Mouse (Mus musculus) hindbrain, embryonic 11.5 days (tissue): Measurements from ENCODE around the gene Myo3b. TPM values are rescaled to one million over a fixed set of nuclear protein-coding genes. Genes with fewer than 3 reads are reported as not detected.

Source experiments
- ATAC-seq: fragments of 200-750 bp; cut with Nextera tagmentation; 2 replicates; pipeline ENCODE4 v1.8.0; 2017; ENCODE audit warnings: mild to moderate bottlenecking, moderate TSS enrichment, moderate library complexity; ENCODE audit not compliant: low FRiP score
- DNase-seq: peaks from one replicate; pipeline ENCODE4 v3.0.0-alpha.2; 2015; ENCODE audit warnings: low spot score
- H3K27ac ChIP-seq: fragments of 300-500 bp; sonication (generic); 2 replicates; pipeline ENCODE4 v1.5.1; 2014; ENCODE audit warnings: mild to moderate bottlenecking, low read depth, low read length
- H3K27me3 ChIP-seq: fragments of 300-500 bp; sonication (generic); 2 replicates; pipeline ENCODE4 v1.6.1; 2014; ENCODE audit warnings: mild to moderate bottlenecking, low read length, moderate library complexity, mixed read lengths; ENCODE audit not compliant: control insufficient read depth, insufficient read depth
- H3K36me3 ChIP-seq: fragments of 300-500 bp; sonication (generic); 2 replicates; pipeline ENCODE4 v1.6.1; 2014; ENCODE audit warnings: mild to moderate bottlenecking, low read length, moderate library complexity, mixed read lengths; ENCODE audit not compliant: control insufficient read depth, insufficient read depth
- H3K4me1 ChIP-seq: fragments of 300-500 bp; sonication (generic); replicated peaks from 2 replicates; pipeline ENCODE4 v1.6.1; 2014; ENCODE audit warnings: low read length, mixed read lengths; ENCODE audit not compliant: control insufficient read depth, insufficient read depth
- H3K4me2 ChIP-seq: fragments of 300-500 bp; sonication (generic); replicated peaks from 2 replicates; pipeline ENCODE4 v1.6.1; 2014; ENCODE audit warnings: mild to moderate bottlenecking, low read depth, low read length
- H3K4me3 ChIP-seq: fragments of 300-500 bp; sonication (generic); 2 replicates; pipeline ENCODE4 v1.5.1; 2014; ENCODE audit warnings: low read depth, low read length
- H3K9ac ChIP-seq: fragments of 300-500 bp; sonication (generic); 2 replicates; pipeline ENCODE4 v1.6.1; 2014; ENCODE audit warnings: low read depth, low read length
- H3K9me3 ChIP-seq: fragments of 300-500 bp; sonication (generic); 2 replicates; pipeline ENCODE4 v1.6.1; 2016; ENCODE audit warnings: low read length; ENCODE audit not compliant: control insufficient read depth
- WGBS: fragments of 180-500 bp; shearing (Covaris S2); extraction: QIAGEN DNeasy Blood & Tissue Kit; methylation state at CpG from one replicate; pipeline ENCODE4 v1.1.7; 2014; 5-methylcytosine and 5-hydroxymethylcytosine counted together
- polyA plus RNA-seq: library from polyadenylated mRNA; unstranded; fragments of >200 nt; fragmentation: Nextera tagmentation; extraction: Ambion mirVana; gene quantifications from 2 replicates; pipeline ENCODE4 v1.2.1, GENCODE M21; 2014

Gene Myo3b
- polyA plus RNA-seq, 1 experiment from 2014 or later = 0.09 TPM

DNA sequence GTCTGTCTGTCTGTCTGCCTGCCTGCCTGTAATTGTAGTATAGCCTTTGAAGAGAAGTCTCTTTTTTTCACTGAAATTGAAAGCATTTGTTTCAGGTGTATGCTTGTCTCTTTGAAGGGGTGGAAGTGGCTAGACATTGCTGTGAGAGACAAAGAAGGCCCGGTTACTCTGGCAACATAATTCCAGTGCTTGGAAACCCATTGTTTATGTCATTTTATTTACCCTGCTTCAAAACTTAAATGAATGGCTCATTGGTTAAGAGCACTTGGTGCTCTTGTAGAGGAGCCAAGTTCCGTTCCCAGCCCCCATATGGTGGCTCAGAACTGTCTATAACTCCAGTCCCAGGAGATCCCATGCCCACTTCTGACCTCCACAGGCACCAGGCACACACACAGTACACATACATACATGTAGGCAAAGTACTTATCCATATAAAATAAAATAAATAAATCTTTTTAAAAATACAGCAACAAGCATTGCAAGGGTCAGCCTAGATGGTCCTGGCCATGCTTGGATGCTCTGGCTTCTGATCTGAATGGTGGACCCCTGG is 221.8 kb downstream of the Myo3b start:
- 74% methylated on average over 2 of the region's 2 CpGs for WGBS

DNA sequence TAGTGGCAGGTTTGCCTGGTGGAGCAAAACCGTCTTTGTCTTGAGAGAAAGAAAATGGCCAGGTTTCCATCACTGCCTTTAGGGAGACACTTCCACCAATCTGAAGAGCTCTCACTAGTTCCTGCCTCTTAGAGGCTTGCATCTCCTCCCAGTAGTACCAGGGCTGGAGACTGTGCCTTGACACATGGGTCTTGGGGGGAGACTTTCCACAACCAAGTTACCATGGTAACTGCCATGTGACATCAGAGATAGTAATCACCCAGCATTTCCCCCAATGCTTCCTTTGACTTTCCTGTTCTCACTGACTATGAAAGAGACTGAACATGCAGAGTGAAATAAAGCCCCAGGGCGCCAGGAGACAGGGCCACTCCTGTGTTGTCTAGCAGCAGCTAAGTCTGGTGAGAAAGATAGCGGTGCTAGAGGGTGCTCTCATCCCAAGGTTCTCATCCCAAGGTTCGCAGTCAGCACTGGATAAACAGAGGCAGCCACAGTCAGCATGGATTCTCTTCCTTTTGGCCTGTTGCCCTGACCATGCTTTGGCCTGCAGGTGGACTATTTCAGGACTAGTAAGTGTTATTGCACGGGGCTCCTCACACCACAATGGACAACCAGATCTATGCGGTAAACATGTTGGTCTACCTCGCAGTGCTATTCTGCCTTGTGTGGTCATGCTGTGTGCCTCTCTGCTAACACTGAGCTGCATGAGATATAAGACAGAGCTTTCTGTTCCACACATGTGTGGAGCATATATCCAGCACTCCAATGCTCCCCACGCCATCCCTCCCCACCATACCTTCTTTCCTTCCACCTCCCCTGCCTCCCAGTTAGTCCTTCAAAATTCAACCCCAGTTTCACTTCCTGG is 223.0 kb downstream of the Myo3b start:
- Histone ChIP-seq H3K9me3 (no peaks in the 10 kb centered on the region), H3K4me3 (no peak overlapping the region), H3K27me3 (no peaks in the 10 kb centered on the region), H3K36me3 (no peaks in the 10 kb centered on the region), H3K4me1 (no peaks in the 10 kb centered on the region; the same call in 1 of the 2 replicates), H3K4me2 (no peak overlapping the region), H3K9ac (no peak overlapping the region), H3K27ac (no peak overlapping the region)
- WGBS = 80% methylated on average over 8 of the region's 8 CpGs
- DNase-seq (peak; percentile 9), ATAC-seq (no peak)

More for the DNA sequence above, 221.8 kb downstream of the Myo3b start:
- no peaks in the 10 kb centered on the region for H3K27me3 ChIP-seq
- DNase-seq (no peak), ATAC-seq (no peak)
- no peak overlapping the region for H3K4me3 ChIP-seq
- H3K4me2 ChIP-seq = no peak overlapping the region
- H3K36me3 ChIP-seq = no peaks in the 10 kb centered on the region
- H3K4me1 ChIP-seq = no peaks in the 10 kb centered on the region; the same call in 1 of the 2 replicates
- H3K9ac ChIP-seq = no peak overlapping the region
- no peaks in the 10 kb centered on the region for H3K9me3 ChIP-seq
- no peak overlapping the region for H3K27ac ChIP-seq

DNA sequence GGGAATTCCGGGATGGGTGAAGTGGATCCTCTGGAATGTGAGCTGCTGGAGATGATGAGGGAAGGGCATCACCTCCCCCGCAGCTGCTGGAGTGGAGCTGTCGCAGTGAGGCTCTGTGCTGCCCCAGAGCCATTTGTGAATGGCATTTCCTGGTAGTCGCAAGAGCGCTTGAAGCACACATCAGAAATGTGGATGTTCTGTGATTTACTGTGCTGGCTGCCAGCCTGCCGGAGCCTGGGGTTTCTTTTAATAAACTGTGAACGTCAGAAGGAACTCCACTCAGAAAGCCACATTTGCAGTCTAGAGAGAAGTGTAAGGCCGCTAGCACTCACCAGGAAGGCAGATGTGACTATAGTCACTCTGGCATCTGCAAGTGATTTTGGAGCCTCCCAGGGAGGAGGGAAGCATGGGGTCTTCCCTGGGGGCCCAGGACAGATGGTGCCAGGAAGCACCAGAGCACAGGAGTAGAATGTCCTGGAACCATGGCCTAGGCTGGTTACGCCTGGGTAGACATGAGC is 223.7 kb downstream of the Myo3b start:
- H3K27ac ChIP-seq = no peak overlapping the region
- no peaks in the 10 kb centered on the region; the same call in 1 of the 2 replicates for H3K4me1 ChIP-seq
- no peaks in the 10 kb centered on the region for H3K9me3 ChIP-seq
- 56% methylated on average over 9 of the region's 9 CpGs for WGBS
- no peaks in the 10 kb centered on the region for H3K27me3 ChIP-seq
- no peak for DNase-seq
- no peak overlapping the region for H3K9ac ChIP-seq
- H3K4me2 ChIP-seq = no peak overlapping the region
- no peaks in the 10 kb centered on the region for H3K36me3 ChIP-seq
- H3K4me3 ChIP-seq = no peak overlapping the region
- ATAC-seq = no peak

DNA sequence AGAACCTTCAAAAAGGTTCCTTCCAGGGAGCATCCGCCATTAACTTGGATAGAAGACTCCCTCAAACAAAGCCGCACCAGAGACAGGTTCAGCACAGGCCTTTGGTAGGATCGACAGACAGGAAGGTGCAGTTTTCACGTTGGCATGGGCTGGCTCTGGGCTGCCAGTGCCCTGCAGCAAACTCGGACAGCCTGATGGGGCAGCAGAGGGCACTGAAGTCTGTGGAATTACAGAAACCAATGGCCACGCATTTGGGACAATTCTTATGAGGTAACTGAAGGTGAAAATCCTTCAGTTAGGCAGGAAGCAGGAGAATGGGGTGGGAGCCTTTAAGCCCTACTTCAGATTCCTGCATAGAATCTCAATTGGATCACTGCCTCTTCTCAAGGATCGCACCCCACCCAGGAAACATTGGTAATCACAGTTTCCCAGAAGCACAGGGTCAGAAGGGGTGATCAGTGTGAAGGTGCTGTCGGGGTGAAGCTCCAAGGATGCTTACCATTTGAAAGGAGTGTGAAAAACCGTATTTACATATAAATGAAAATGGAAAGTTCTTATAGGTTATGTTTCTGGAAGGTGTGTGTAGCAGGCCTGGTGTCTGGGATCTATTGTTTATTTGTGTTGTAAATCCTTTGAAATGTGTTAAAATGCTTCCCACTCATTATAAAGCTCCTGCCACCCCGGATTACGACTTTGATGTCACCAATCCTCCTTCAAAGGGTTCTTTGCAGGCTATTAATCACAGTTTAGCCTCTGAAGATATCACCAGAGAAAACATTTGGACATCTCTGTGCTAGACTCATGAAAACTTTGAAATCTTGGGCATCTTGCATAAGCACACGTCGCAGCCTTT is 239.7 kb downstream of the Myo3b start:
- Histone ChIP-seq H3K9me3 (no peaks in the 10 kb centered on the region), H3K27me3 (no peaks in the 10 kb centered on the region), H3K27ac (no peak overlapping the region), H3K9ac (no peak overlapping the region), H3K4me3 (no peak overlapping the region), H3K36me3 (no peaks in the 10 kb centered on the region), H3K4me2 (no peak overlapping the region), H3K4me1 (no peaks in the 10 kb centered on the region)
- DNase-seq (no peak), ATAC-seq (no peak)
- 35% methylated on average over 13 of the region's 13 CpGs for WGBS

DNA sequence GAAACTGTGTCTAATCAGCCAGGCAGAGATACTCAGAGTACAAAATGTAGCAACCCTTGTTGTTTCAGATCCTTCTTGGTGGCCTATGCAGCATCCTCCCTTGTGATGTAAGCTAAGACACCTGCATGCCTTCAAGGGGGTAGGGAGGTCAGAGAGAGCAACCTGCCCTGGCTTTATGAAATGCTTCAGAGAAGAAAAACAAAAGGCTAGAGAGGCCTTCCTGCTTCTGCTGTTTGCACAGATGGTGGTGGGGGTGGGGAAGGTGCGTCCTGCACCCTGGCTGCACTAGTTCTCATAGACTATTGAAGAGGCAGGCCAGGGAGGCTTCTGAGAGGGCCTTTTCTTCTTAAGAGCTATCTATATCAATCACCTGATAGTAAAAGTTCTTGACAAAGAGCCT is 245.2 kb downstream of the Myo3b start:
- Histone ChIP-seq H3K27me3 (no peaks in the 10 kb centered on the region), H3K4me1 (no peaks in the 10 kb centered on the region), H3K27ac (no peak overlapping the region), H3K9ac (no peak overlapping the region), H3K4me2 (no peak overlapping the region), H3K4me3 (no peak overlapping the region), H3K36me3 (no peaks in the 10 kb centered on the region), H3K9me3 (no peaks in the 10 kb centered on the region)
- WGBS = 55% methylated on average over 1 of the region's 1 CpGs
- ATAC-seq (no peak), DNase-seq (no peak)

DNA sequence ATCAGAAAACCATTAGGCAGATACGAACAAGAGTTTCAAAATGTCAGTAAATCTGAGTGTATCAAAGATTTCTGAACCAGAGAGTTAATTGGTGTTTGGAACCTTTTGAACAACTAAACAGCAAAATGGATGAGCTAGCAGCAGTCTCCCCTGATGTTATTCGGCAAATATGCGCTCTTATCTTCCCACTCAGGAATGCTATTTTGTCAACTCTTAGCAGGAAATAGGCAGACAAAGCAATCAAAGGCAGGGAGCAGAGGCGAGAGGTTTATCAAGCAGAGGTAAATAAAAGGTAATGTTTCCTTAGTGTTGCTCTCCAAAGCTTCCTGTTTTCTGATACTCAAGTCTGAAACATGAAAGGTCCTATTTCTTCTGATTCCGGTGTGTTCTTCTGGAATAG is 252.1 kb downstream of the Myo3b start:
- Histone ChIP-seq H3K4me2 (no peak overlapping the region), H3K36me3 (no peaks in the 10 kb centered on the region), H3K27me3 (no peaks in the 10 kb centered on the region), H3K9ac (no peak overlapping the region), H3K27ac (no peak overlapping the region), H3K4me3 (no peak overlapping the region), H3K4me1 (no peaks in the 10 kb centered on the region), H3K9me3 (no peaks in the 10 kb centered on the region)
- 77% methylated on average over 5 of the region's 5 CpGs for WGBS
- DNase-seq (no peak), ATAC-seq (no peak)

DNA sequence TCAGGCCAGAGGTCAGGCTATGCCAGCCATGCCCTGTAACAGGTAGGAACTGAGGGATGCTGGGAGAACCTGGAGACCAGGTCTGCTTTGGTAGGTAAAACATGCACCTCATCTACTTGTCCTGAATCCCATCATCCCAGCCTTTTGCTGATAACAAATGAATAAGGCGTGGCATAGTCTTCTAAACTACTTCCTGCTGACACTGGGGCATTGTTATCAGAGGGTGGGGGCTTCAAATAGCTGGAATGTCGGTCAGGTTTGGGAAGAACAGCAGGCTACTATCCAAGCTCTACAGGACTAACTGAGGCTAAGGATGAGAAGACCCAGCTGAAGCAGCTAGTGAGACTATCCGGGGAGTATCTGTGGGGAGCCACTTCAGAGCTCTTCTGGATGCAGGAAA is 253.8 kb downstream of the Myo3b start:
- H3K27ac ChIP-seq = no peak overlapping the region
- WGBS = 60% methylated on average over 3 of the region's 3 CpGs
- DNase-seq = no peak

DNA sequence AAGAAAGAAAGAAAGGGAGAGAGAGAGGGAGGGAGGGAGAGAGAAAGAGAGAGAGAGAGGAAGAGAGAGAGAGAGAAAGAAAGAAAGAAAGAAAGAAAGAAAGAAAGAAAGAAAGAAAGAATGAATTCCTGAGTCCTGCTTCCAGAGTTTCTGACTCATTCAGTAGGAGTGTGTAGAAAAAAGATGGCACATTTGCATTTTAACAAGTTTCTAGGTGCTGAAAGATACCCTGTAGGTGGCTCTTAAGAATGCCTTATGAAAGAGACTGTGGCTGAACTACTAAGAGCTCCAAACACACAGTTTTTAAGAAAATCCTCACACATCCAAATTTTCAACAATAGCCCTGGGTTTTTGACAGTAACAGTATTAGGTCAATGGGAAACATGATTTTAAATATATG is 264.0 kb downstream of the Myo3b start:
- no peaks in the 10 kb centered on the region for H3K36me3 ChIP-seq
- no peak overlapping the region for H3K27ac ChIP-seq
- no peaks in the 10 kb centered on the region for H3K4me1 ChIP-seq
- no peak overlapping the region for H3K4me2 ChIP-seq
- no peak for DNase-seq
- ATAC-seq = no peak
- H3K9me3 ChIP-seq = no peaks in the 10 kb centered on the region
- no peak overlapping the region for H3K9ac ChIP-seq
- H3K27me3 ChIP-seq = no peaks in the 10 kb centered on the region
- no peak overlapping the region for H3K4me3 ChIP-seq

More for the DNA sequence above, 253.8 kb downstream of the Myo3b start:
- H3K36me3 ChIP-seq = no peaks in the 10 kb centered on the region
- no peaks in the 10 kb centered on the region for H3K27me3 ChIP-seq
- ATAC-seq = no peak
- H3K9me3 ChIP-seq = no peaks in the 10 kb centered on the region
- no peak overlapping the region for H3K9ac ChIP-seq
- no peak overlapping the region for H3K4me2 ChIP-seq
- H3K4me1 ChIP-seq = no peaks in the 10 kb centered on the region
- H3K4me3 ChIP-seq = no peak overlapping the region
